Mouse (Mus musculus) liver, postnatal 0 days (tissue): ENCODE measurements around the gene Slc6a18. TPM values are rescaled to one million over a fixed set of nuclear protein-coding genes. Genes with fewer than 3 reads are reported as not detected.

Experiments used
- ATAC-seq: fragments of 200-750 bp; cut with Nextera tagmentation; 2 replicates; pipeline ENCODE4 v1.8.0; 2017; ENCODE audit warnings: mild to moderate bottlenecking, moderate library complexity
- DNase-seq: peaks from one replicate; pipeline ENCODE4 v3.0.0-alpha.2; 2016
- H3K27ac ChIP-seq: fragments of 300-500 bp; sonication (generic); 2 replicates; pipeline ENCODE4 v1.5.1; 2014; ENCODE audit warnings: antibody characterized with exemption, moderate library complexity, mild to moderate bottlenecking, low read depth
- H3K27me3 ChIP-seq: fragments of 300-500 bp; sonication (generic); 2 replicates; pipeline ENCODE4 v1.6.1; 2014; ENCODE audit warnings: low read length, control low read depth, mixed read lengths; ENCODE audit not compliant: insufficient read depth
- H3K36me3 ChIP-seq: fragments of 300-500 bp; sonication (generic); replicated peaks from 2 replicates; pipeline ENCODE4 v1.6.1; 2014; ENCODE audit warnings: mild to moderate bottlenecking, control low read depth, low read length, moderate library complexity, mixed read lengths; ENCODE audit not compliant: insufficient read depth
- H3K4me1 ChIP-seq: fragments of 300-500 bp; sonication (generic); 2 replicates; pipeline ENCODE4 v1.6.1; 2014; ENCODE audit warnings: antibody characterized with exemption, mild to moderate bottlenecking, control low read depth; ENCODE audit not compliant: insufficient read depth
- H3K4me2 ChIP-seq: fragments of 300-500 bp; sonication (generic); 2 replicates; pipeline ENCODE4 v1.6.1; 2014; ENCODE audit warnings: low read depth, mild to moderate bottlenecking, low read length, moderate library complexity, mixed read lengths
- H3K4me3 ChIP-seq: fragments of 300-500 bp; sonication (generic); 2 replicates; pipeline ENCODE4 v1.5.1; 2014; ENCODE audit warnings: low read depth, low read length
- H3K9ac ChIP-seq: fragments of 300-500 bp; sonication (generic); replicated peaks from 2 replicates; pipeline ENCODE4 v1.6.1; 2014; ENCODE audit warnings: mild to moderate bottlenecking, moderate library complexity
- H3K9me3 ChIP-seq: fragments of 300-500 bp; sonication (generic); 2 replicates; pipeline ENCODE4 v1.6.1; 2016; ENCODE audit warnings: mild to moderate bottlenecking, control low read depth, low read length, mixed read lengths
- CTCF ChIP-seq: sonication (generic); IDR thresholded peaks from 2 replicates; pipeline ENCODE4 v1.5.1; 2016; ENCODE audit warnings: antibody characterized with exemption, low read depth
- EP300 ChIP-seq: IDR thresholded peaks from 2 replicates; pipeline ENCODE4 v1.6.1; 2016; ENCODE audit warnings: antibody characterized with exemption, low read depth, mild to moderate bottlenecking
- WGBS: fragments of 180-500 bp; shearing (Covaris S2); extraction: QIAGEN DNeasy Blood & Tissue Kit; methylation state at CpG from one replicate; pipeline ENCODE4 v1.1.7; 2014; ENCODE audit not compliant: insufficient replicate concordance; 5-methylcytosine and 5-hydroxymethylcytosine counted together
- polyA plus RNA-seq: library from polyadenylated mRNA; unstranded; fragments of >200 nt; fragmentation: Nextera tagmentation; extraction: Ambion mirVana; gene quantifications from 2 replicates; pipeline ENCODE4 v1.2.1, GENCODE M21; 2015

The Slc6a18 gene
- polyA plus RNA-seq, result not detected in 2 replicates

GRCm38 (mm10) chr13:73677853-73678252, at the start of gene Slc6a18:
Slc6a18 (minus strand) TSS chr13:73678023.
- ATAC-seq, result no peak
- TF ChIP-seq CTCF (no peak), EP300 (no peak)
- Histone ChIP-seq H3K27me3 (no peaks in the 10 kb centered on the region), H3K4me1 (peaks cover 10% of the 10 kb centered on the region), H3K36me3 (no peaks in the 10 kb centered on the region), H3K9me3 (no peaks in the 10 kb centered on the region), H3K27ac (no peak within 1 kb of the TSS), H3K4me2 (no peak within 1 kb of the TSS), H3K4me3 (no peak within 1 kb of the TSS), H3K9ac (no peak within 1 kb of the TSS)
- DNase-seq, result no peak
- 70% methylated on average over 3 of the region's 3 CpGs for WGBS

- TF ChIP-seq CTCF, result no peak
- TF ChIP-seq EP300, result no peak
- ATAC-seq (no peak), DNase-seq (no peak)
These were observed 47.5 kb upstream of the Slc6a18 start for GRCm38 (mm10) chr13:73725315-73725714.

GRCm38 (mm10) chr13:73723081-73723668, 45.4 kb upstream of the Slc6a18 start:
- Histone ChIP-seq H3K4me3 (no peak overlapping the region), H3K9ac (no peak overlapping the region), H3K4me1 (no peaks in the 10 kb centered on the region; the same call in 1 of the 2 replicates), H3K9me3 (no peaks in the 10 kb centered on the region), H3K4me2 (no peak overlapping the region), H3K36me3 (no peaks in the 10 kb centered on the region), H3K27me3 (no peaks in the 10 kb centered on the region), H3K27ac (no peak overlapping the region)
- 24% methylated on average over 8 of the region's 8 CpGs for WGBS
- peak; percentile 49 for DNase-seq
- ATAC-seq, result 0 out of 2 replicates have a peak, but pooled peaks have one; percentile 21
- TF ChIP-seq CTCF (peak; percentile 69), EP300 (no peak)

More at GRCm38 (mm10) chr13:73725315-73725714, 47.5 kb upstream of the Slc6a18 start:
- 18% methylated on average over 5 of the region's 5 CpGs for WGBS
- H3K4me3 ChIP-seq, result no peak overlapping the region
- no peak overlapping the region for H3K27ac ChIP-seq
- H3K36me3 ChIP-seq, result no peaks in the 10 kb centered on the region
- no peaks in the 10 kb centered on the region for H3K27me3 ChIP-seq
- H3K9me3 ChIP-seq, result no peaks in the 10 kb centered on the region
- H3K4me2 ChIP-seq, result no peak overlapping the region
- H3K4me1 ChIP-seq, result no peaks in the 10 kb centered on the region; the same call in 1 of the 2 replicates
- no peak overlapping the region for H3K9ac ChIP-seq

GRCm38 (mm10) chr13:73720241-73720640, 42.4 kb upstream of the Slc6a18 start:
- Histone ChIP-seq H3K27me3 (no peaks in the 10 kb centered on the region), H3K4me1 (no peaks in the 10 kb centered on the region; the same call in 1 of the 2 replicates), H3K27ac (no peak overlapping the region), H3K4me3 (no peak overlapping the region), H3K9me3 (no peaks in the 10 kb centered on the region), H3K36me3 (no peaks in the 10 kb centered on the region), H3K4me2 (no peak overlapping the region), H3K9ac (no peak overlapping the region)
- 75% methylated on average over 4 of the region's 4 CpGs for WGBS
- ATAC-seq, result no peak
- TF ChIP-seq EP300 (no peak), CTCF (no peak)
- no peak for DNase-seq

GRCm38 (mm10) chr13:73718225-73718624, 40.4 kb upstream of the Slc6a18 start:
- H3K4me3 ChIP-seq, result no peak overlapping the region
- 0% methylated on average over 2 of the region's 2 CpGs for WGBS
- DNase-seq (peak; percentile 83), ATAC-seq (0 out of 2 replicates have a peak, but pooled peaks have one; percentile 25)
- no peaks in the 10 kb centered on the region for H3K36me3 ChIP-seq
- H3K27ac ChIP-seq, result no peak overlapping the region
- no peak overlapping the region for H3K9ac ChIP-seq
- no peak overlapping the region for H3K4me2 ChIP-seq
- peak; percentile 95 for TF ChIP-seq CTCF
- no peak for TF ChIP-seq EP300
- H3K9me3 ChIP-seq, result no peaks in the 10 kb centered on the region
- H3K27me3 ChIP-seq, result no peaks in the 10 kb centered on the region
- H3K4me1 ChIP-seq, result no peaks in the 10 kb centered on the region; the same call in 1 of the 2 replicates

- H3K27ac ChIP-seq, result no peak overlapping the region
- no peaks in the 10 kb centered on the region for H3K36me3 ChIP-seq
- 59% methylated on average over 2 of the region's 2 CpGs for WGBS
- peaks cover 9% of the 10 kb centered on the region for H3K4me1 ChIP-seq
- no peak overlapping the region for H3K9ac ChIP-seq
- no peaks in the 10 kb centered on the region for H3K27me3 ChIP-seq
- no peak overlapping the region for H3K4me2 ChIP-seq
- no peak overlapping the region for H3K4me3 ChIP-seq
- no peaks in the 10 kb centered on the region for H3K9me3 ChIP-seq
- DNase-seq, result no peak
- no peak for TF ChIP-seq EP300
- peak; percentile 67 for TF ChIP-seq CTCF
- no peak for ATAC-seq
These were observed 36.2 kb upstream of the Slc6a18 start for GRCm38 (mm10) chr13:73714020-73714419.
